Mouse (Mus musculus): ENCODE results near the gene Edn1. TPM values are rescaled to one million over a fixed set of nuclear protein-coding genes. Genes with fewer than 3 reads are reported as not detected.

Gene Edn1
- polyA plus RNA-seq, 1 experiment from 2014 or later: 5.1 TPM

GRCm38 (mm10) chr13:42336414-42336813 is 35.1 kb downstream of the Edn1 start:
- H3K4me3 ChIP-seq (ENCODE audit: low read depth, low read length): no peak overlapping the region

GRCm38 (mm10) chr13:42337072-42337471 is 35.8 kb downstream of the Edn1 start:
- H3K27ac ChIP-seq (ENCODE audit: low read depth): no peak overlapping the region
- H3K36me3 ChIP-seq (ENCODE audit: control insufficient read depth, insufficient read depth, low read length): no peaks in the 10 kb centered on the region
- H3K4me2 ChIP-seq (ENCODE audit: low read length): no peak overlapping the region
- no peaks in the 10 kb centered on the region for H3K4me1 ChIP-seq (replicated peaks; ENCODE audit: control insufficient read depth, insufficient read depth, low read length)
- DNase-seq (ENCODE audit: low spot score) (no peak), ATAC-seq (replicated peaks; ENCODE audit: low FRiP score, low TSS enrichment, low read depth) (no peak)
- no peak overlapping the region for H3K9ac ChIP-seq (ENCODE audit: low read length)
- no peak overlapping the region for H3K4me3 ChIP-seq (ENCODE audit: low read depth, low read length)
- H3K27me3 ChIP-seq (replicated peaks; ENCODE audit: control insufficient read depth, insufficient read depth, low read length): no peaks in the 10 kb centered on the region
- H3K9me3 ChIP-seq (ENCODE audit: control insufficient read depth, low read length): no peaks in the 10 kb centered on the region
- 89% methylated on average over 2 of the region's 2 CpGs for WGBS

More at GRCm38 (mm10) chr13:42336414-42336813, 35.1 kb downstream of the Edn1 start:
- H3K4me1 ChIP-seq (replicated peaks; ENCODE audit: control insufficient read depth, insufficient read depth, low read length): no peaks in the 10 kb centered on the region
- no peak overlapping the region for H3K9ac ChIP-seq (ENCODE audit: low read length)
- no peaks in the 10 kb centered on the region for H3K9me3 ChIP-seq (ENCODE audit: control insufficient read depth, low read length)
- no peak overlapping the region for H3K27ac ChIP-seq (ENCODE audit: low read depth)
- H3K4me2 ChIP-seq (ENCODE audit: low read length): no peak overlapping the region
- 40% methylated on average over 4 of the region's 4 CpGs for WGBS
- DNase-seq (ENCODE audit: low spot score): no peak
- ATAC-seq (replicated peaks; ENCODE audit: low FRiP score, low TSS enrichment, low read depth): no peak
- no peaks in the 10 kb centered on the region for H3K36me3 ChIP-seq (ENCODE audit: control insufficient read depth, insufficient read depth, low read length)
- no peaks in the 10 kb centered on the region for H3K27me3 ChIP-seq (replicated peaks; ENCODE audit: control insufficient read depth, insufficient read depth, low read length)

GRCm38 (mm10) chr13:42339466-42339865 is 38.2 kb downstream of the Edn1 start:
- Histone ChIP-seq H3K9ac (ENCODE audit: low read length) (no peak overlapping the region), H3K4me2 (ENCODE audit: low read length) (no peak overlapping the region), H3K4me3 (ENCODE audit: low read depth, low read length) (no peak overlapping the region), H3K9me3 (ENCODE audit: control insufficient read depth, low read length) (no peaks in the 10 kb centered on the region), H3K27me3 (replicated peaks; ENCODE audit: control insufficient read depth, insufficient read depth, low read length) (no peaks in the 10 kb centered on the region), H3K27ac (ENCODE audit: low read depth) (no peak overlapping the region), H3K4me1 (replicated peaks; ENCODE audit: control insufficient read depth, insufficient read depth, low read length) (no peaks in the 10 kb centered on the region), H3K36me3 (ENCODE audit: control insufficient read depth, insufficient read depth, low read length) (no peaks in the 10 kb centered on the region)
- DNase-seq (ENCODE audit: low spot score): no peak
- 52% methylated on average over 2 of the region's 2 CpGs for WGBS
- no peak for ATAC-seq (replicated peaks; ENCODE audit: low FRiP score, low TSS enrichment, low read depth)

- H3K36me3 ChIP-seq (ENCODE audit: control insufficient read depth, insufficient read depth, low read length): no peaks in the 10 kb centered on the region
- DNase-seq (ENCODE audit: low spot score) (no peak), ATAC-seq (replicated peaks; ENCODE audit: low FRiP score, low TSS enrichment, low read depth) (no peak)
- H3K27me3 ChIP-seq (replicated peaks; ENCODE audit: control insufficient read depth, insufficient read depth, low read length): no peaks in the 10 kb centered on the region
- whole genome bisulfite sequencing: 57% methylated on average over 2 of the region's 2 CpGs
- no peak overlapping the region for H3K4me2 ChIP-seq (ENCODE audit: low read length)
- no peaks in the 10 kb centered on the region for H3K4me1 ChIP-seq (replicated peaks; ENCODE audit: control insufficient read depth, insufficient read depth, low read length)
- H3K9ac ChIP-seq (ENCODE audit: low read length): no peak overlapping the region
- H3K4me3 ChIP-seq (ENCODE audit: low read depth, low read length): no peak overlapping the region
- H3K9me3 ChIP-seq (ENCODE audit: control insufficient read depth, low read length): no peaks in the 10 kb centered on the region
- H3K27ac ChIP-seq (ENCODE audit: low read depth): no peak overlapping the region
These were observed 40.7 kb downstream of the Edn1 start for GRCm38 (mm10) chr13:42341871-42342532.

- H3K27me3 ChIP-seq (replicated peaks; ENCODE audit: control insufficient read depth, insufficient read depth, low read length): no peaks in the 10 kb centered on the region
- H3K9ac ChIP-seq (ENCODE audit: low read length): no peak overlapping the region
- H3K36me3 ChIP-seq (ENCODE audit: control insufficient read depth, insufficient read depth, low read length): no peaks in the 10 kb centered on the region
- WGBS: 86% methylated on average over 7 of the region's 7 CpGs
- no peaks in the 10 kb centered on the region for H3K4me1 ChIP-seq (replicated peaks; ENCODE audit: control insufficient read depth, insufficient read depth, low read length)
- DNase-seq (ENCODE audit: low spot score) (no peak), ATAC-seq (replicated peaks; ENCODE audit: low FRiP score, low TSS enrichment, low read depth) (no peak)
- H3K9me3 ChIP-seq (ENCODE audit: control insufficient read depth, low read length): no peaks in the 10 kb centered on the region
- no peak overlapping the region for H3K4me3 ChIP-seq (ENCODE audit: low read depth, low read length)
- H3K27ac ChIP-seq (ENCODE audit: low read depth): no peak overlapping the region
- H3K4me2 ChIP-seq (ENCODE audit: low read length): no peak overlapping the region
These were observed 44.2 kb downstream of the Edn1 start for GRCm38 (mm10) chr13:42345439-42345838.

GRCm38 (mm10) chr13:42346414-42346813 is 45.1 kb downstream of the Edn1 start:
- Histone ChIP-seq H3K4me1 (replicated peaks; ENCODE audit: control insufficient read depth, insufficient read depth, low read length) (no peaks in the 10 kb centered on the region), H3K27ac (ENCODE audit: low read depth) (no peak overlapping the region), H3K27me3 (replicated peaks; ENCODE audit: control insufficient read depth, insufficient read depth, low read length) (no peaks in the 10 kb centered on the region), H3K4me2 (ENCODE audit: low read length) (no peak overlapping the region), H3K4me3 (ENCODE audit: low read depth, low read length) (no peak overlapping the region), H3K9ac (ENCODE audit: low read length) (no peak overlapping the region), H3K36me3 (ENCODE audit: control insufficient read depth, insufficient read depth, low read length) (no peaks in the 10 kb centered on the region), H3K9me3 (ENCODE audit: control insufficient read depth, low read length) (no peaks in the 10 kb centered on the region)
- no peak for ATAC-seq (replicated peaks; ENCODE audit: low FRiP score, low TSS enrichment, low read depth)
- 43% methylated on average over 7 of the region's 7 CpGs for WGBS
- DNase-seq (ENCODE audit: low spot score): no peak

GRCm38 (mm10) chr13:42351675-42352074 is 50.4 kb downstream of the Edn1 start:
- Histone ChIP-seq H3K27ac (ENCODE audit: low read depth) (no peak overlapping the region), H3K4me1 (replicated peaks; ENCODE audit: control insufficient read depth, insufficient read depth, low read length) (0 out of 2 replicates have a peak, but pooled peaks cover 4% of the 10 kb centered on the region), H3K4me2 (ENCODE audit: low read length) (no peak overlapping the region), H3K9me3 (ENCODE audit: control insufficient read depth, low read length) (no peaks in the 10 kb centered on the region), H3K4me3 (ENCODE audit: low read depth, low read length) (no peak overlapping the region), H3K9ac (ENCODE audit: low read length) (no peak overlapping the region), H3K27me3 (replicated peaks; ENCODE audit: control insufficient read depth, insufficient read depth, low read length) (no peaks in the 10 kb centered on the region), H3K36me3 (ENCODE audit: control insufficient read depth, insufficient read depth, low read length) (no peaks in the 10 kb centered on the region)
- DNase-seq (ENCODE audit: low spot score) (no peak), ATAC-seq (replicated peaks; ENCODE audit: low FRiP score, low TSS enrichment, low read depth) (no peak)
- 51% methylated on average over 7 of the region's 7 CpGs for WGBS

Other genes starting within 250 kb of the Edn1 start
- gene Hivep1, start 249.5 kb upstream of the Edn1 start, polyA plus RNA-seq (2014; fragmentation: Nextera tagmentation; extraction: Ambion mirVana): 9.6 and 10.0 TPM in 2 replicates

Measured in intestine, embryonic 14.5 days (tissue).